Mouse (Mus musculus) stomach, postnatal 0 days (tissue): ENCODE measurements around the gene Clptm1. TPM values are rescaled to one million over a fixed set of nuclear protein-coding genes. Genes with fewer than 3 reads are reported as not detected.

Experiments
- ATAC-seq: fragments of 200-750 bp; cut with Nextera tagmentation; 2 replicates; pipeline ENCODE4 v1.8.0; 2017; ENCODE audit not compliant: low FRiP score, low TSS enrichment
- DNase-seq: peaks from one replicate; pipeline ENCODE4 v3.0.0-alpha.2; 2016; ENCODE audit warnings: low spot score
- H3K27ac ChIP-seq: fragments of 300-500 bp; sonication (generic); replicated peaks from 2 replicates; pipeline ENCODE4 v1.5.1; 2014; ENCODE audit warnings: mild to moderate bottlenecking, control low read depth
- H3K27me3 ChIP-seq: fragments of 300-500 bp; sonication (generic); 2 replicates; pipeline ENCODE4 v1.6.1; 2014; ENCODE audit warnings: low read length; ENCODE audit not compliant: control insufficient read depth, insufficient read depth
- H3K36me3 ChIP-seq: fragments of 300-500 bp; sonication (generic); 2 replicates; pipeline ENCODE4 v1.6.1; 2014; ENCODE audit warnings: low read length, mixed read lengths; ENCODE audit not compliant: control insufficient read depth, insufficient read depth
- H3K4me1 ChIP-seq: fragments of 300-500 bp; sonication (generic); replicated peaks from 2 replicates; pipeline ENCODE4 v1.6.1; 2014; ENCODE audit warnings: antibody characterized with exemption; ENCODE audit not compliant: control insufficient read depth, insufficient read depth
- H3K4me2 ChIP-seq: fragments of 300-500 bp; sonication (generic); replicated peaks from 2 replicates; pipeline ENCODE4 v1.6.1; 2014; ENCODE audit warnings: low read depth, mild to moderate bottlenecking, control low read depth, moderate library complexity
- H3K4me3 ChIP-seq: fragments of 300-500 bp; sonication (generic); 2 replicates; pipeline ENCODE4 v1.5.1; 2014; ENCODE audit warnings: low read depth, low read length, control low read depth
- H3K9ac ChIP-seq: fragments of 300-500 bp; sonication (generic); 2 replicates; pipeline ENCODE4 v1.6.1; 2014; ENCODE audit warnings: mild to moderate bottlenecking, low read length, control low read depth, mixed read lengths
- H3K9me3 ChIP-seq: fragments of 300-500 bp; sonication (generic); 2 replicates; pipeline ENCODE4 v1.6.1; 2016; ENCODE audit warnings: low read length; ENCODE audit not compliant: control insufficient read depth
- CTCF ChIP-seq: IDR thresholded peaks from 2 replicates; pipeline ENCODE4 v1.5.1; 2016; ENCODE audit warnings: antibody characterized with exemption, low read depth, mild to moderate bottlenecking, moderate library complexity
- EP300 ChIP-seq: optimal IDR thresholded peaks from 2 replicates; pipeline ENCODE3; 2016; ENCODE audit warnings: antibody characterized with exemption
- WGBS: fragments of 180-500 bp; shearing (Covaris S2); extraction: QIAGEN DNeasy Blood & Tissue Kit; methylation state at CpG from one replicate; pipeline ENCODE4 v1.1.7; 2014; 5-methylcytosine and 5-hydroxymethylcytosine counted together
- polyA plus RNA-seq: library from polyadenylated mRNA; unstranded; fragments of >200 nt; fragmentation: Nextera tagmentation; extraction: Ambion mirVana; gene quantifications from 2 replicates; pipeline ENCODE4 v1.2.1, GENCODE M21; 2015

Gene Clptm1
- polyA plus RNA-seq, 1 experiment from 2014 or later: 55.0 TPM

DNA sequence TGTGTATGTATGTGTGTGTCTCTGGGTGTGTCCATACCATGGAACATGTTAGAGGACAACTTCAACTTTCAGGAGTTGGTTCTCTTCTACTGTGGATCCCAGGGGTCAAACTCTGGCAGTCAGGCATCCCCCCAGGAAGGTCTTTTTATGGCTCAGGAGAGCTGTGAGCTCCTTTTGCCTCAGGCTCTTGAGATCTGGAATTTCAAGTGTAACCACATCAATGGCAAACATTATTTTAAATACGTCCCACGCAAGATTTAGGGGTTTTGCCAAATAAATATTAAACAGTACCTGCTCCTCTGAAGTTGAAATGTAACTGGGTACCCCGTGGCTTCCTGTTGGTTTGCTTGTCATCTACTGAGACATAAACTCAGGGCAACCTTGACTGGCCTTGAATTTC lies 18.1 kb upstream of the Clptm1 start:
- Histone ChIP-seq H3K4me2 (no peak overlapping the region), H3K9me3 (no peaks in the 10 kb centered on the region), H3K9ac (no peak overlapping the region), H3K27me3 (no peaks in the 10 kb centered on the region), H3K4me3 (no peak overlapping the region), H3K4me1 (no peaks in the 10 kb centered on the region), H3K27ac (no peak overlapping the region), H3K36me3 (no peaks in the 10 kb centered on the region)
- WGBS: 55% methylated on average over 3 of the region's 3 CpGs
- TF ChIP-seq CTCF (no peak), EP300 (no peak)
- ATAC-seq: no peak
- no peak for DNase-seq

DNA sequence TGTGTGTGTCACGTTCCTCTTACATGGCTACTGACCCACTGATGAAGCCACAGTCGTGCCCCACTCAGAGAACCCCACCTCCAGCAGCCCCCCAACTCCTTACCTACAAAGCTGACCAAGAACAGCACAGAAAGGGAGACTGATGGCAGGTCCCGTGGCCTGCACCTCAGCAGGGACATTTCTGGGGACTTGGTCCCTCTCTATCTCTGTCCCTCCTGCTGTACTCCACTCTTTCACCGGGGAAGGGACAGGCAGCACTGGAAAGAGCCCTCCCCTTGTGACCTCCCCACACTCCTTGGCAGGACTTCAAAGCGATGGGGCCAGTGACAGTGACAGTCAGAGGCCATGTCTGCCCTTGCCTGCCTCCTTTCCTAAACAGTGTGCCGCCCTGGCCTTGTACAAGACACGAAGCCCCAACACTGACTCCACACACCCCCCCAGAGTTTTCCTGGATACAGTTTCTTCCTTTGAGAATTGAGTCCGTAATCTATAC lies 16.4 kb upstream of the Clptm1 start, which contains the start of the genes Gm44805 and Apoc4:
Gene Gm44805, minus strand, starts transcription at position 222 of the 493 bp plus-strand sequence.
Gene Apoc4, minus strand, starts transcription at position 278 of the 493 bp plus-strand sequence.
- ATAC-seq (no peak), DNase-seq (no peak)
- Histone ChIP-seq H3K36me3 (no peaks in the 10 kb centered on the region), H3K4me2 (no peak within 1 kb of the TSS), H3K4me1 (no peaks in the 10 kb centered on the region), H3K4me3 (no peak within 1 kb of the TSS), H3K27ac (no peak within 1 kb of the TSS), H3K27me3 (no peaks in the 10 kb centered on the region), H3K9me3 (no peaks in the 10 kb centered on the region; the same call in 1 of the 2 replicates), H3K9ac (no peak within 1 kb of the TSS)
- 58% methylated on average over 8 of the region's 8 CpGs for WGBS
- TF ChIP-seq CTCF: no peak
- TF ChIP-seq EP300: no peak

DNA sequence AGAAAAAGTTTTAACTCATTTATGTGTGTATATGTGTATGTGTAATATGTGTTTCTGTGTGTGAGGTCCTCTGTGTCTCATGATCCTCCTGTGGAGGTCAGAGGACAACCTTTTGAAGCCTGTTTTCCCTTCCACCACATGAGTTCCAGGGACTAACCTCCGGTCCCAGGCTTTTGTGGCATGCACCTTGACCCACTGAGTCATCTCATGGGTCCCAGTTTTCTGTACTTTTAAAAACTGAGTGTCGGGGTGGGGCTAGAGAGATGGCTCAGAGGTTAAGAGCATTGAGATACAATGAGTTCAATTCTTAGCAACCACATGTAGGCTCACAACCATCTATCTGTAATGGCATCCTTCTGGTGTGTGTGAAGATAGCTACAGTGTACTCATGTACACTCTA lies 15.9 kb upstream of the Clptm1 start:
- H3K4me3 ChIP-seq: no peak overlapping the region
- no peak for TF ChIP-seq EP300
- no peak for TF ChIP-seq CTCF
- H3K9me3 ChIP-seq: no peaks in the 10 kb centered on the region; the same call in 1 of the 2 replicates
- H3K27me3 ChIP-seq: no peaks in the 10 kb centered on the region
- H3K27ac ChIP-seq: no peak overlapping the region
- DNase-seq (no peak), ATAC-seq (no peak)
- H3K36me3 ChIP-seq: no peaks in the 10 kb centered on the region
- H3K4me1 ChIP-seq: no peaks in the 10 kb centered on the region
- 75% methylated on average over 2 of the region's 2 CpGs for WGBS
- no peak overlapping the region for H3K4me2 ChIP-seq
- no peak overlapping the region for H3K9ac ChIP-seq

DNA sequence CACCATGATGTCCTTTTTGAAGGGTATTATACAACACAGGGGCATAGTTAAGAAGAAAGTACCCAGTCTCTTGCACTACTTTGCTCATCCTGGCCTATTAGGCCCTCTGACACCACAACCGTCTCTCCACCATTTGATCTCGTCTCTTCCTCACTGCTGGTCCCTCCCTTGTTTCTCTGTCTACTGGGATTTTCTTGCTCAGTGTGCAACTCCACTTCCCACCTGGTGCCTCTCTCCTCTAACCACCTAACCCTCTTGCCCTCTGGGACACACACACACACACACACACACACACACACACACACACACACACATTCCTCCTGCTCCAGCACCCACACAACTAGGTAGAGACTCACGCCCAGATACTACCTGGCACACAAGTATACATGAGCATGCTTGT lies 14.1 kb upstream of the Clptm1 start:
- Histone ChIP-seq H3K4me2 (no peak overlapping the region), H3K9me3 (no peaks in the 10 kb centered on the region; the same call in 1 of the 2 replicates), H3K27ac (no peak overlapping the region), H3K9ac (no peak overlapping the region), H3K36me3 (no peaks in the 10 kb centered on the region), H3K4me1 (no peaks in the 10 kb centered on the region), H3K27me3 (no peaks in the 10 kb centered on the region), H3K4me3 (no peak overlapping the region)
- DNase-seq (no peak), ATAC-seq (no peak)
- TF ChIP-seq EP300 (no peak), CTCF (no peak)
- WGBS: 87% methylated on average over 3 of the region's 3 CpGs

DNA sequence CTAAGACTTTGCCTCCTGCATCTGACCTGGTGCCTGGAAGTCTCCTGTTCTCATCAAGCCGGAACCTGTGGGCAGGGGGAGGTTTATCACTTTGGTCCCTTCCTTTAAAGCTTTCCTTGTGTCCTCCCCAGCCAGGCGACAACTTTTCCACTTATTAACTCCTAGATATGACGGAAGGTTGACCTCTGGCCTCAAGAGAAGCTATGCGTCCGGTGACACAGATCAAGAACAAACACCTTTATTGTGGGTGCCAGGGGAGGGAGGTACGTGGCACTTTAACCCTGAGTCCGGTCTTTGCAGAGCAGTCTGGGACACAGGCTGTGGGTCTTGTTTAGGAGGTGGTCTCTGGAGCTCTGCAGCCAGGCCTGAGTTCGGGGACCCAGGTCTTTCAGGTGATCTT lies 13.0 kb upstream of the Clptm1 start, which contains the start of gene Apoc2:
Gene Apoc2, minus strand, starts transcription at position 70 of the 400 bp plus-strand sequence.
- no peak for TF ChIP-seq EP300
- no peak for TF ChIP-seq CTCF
- no peak within 1 kb of the TSS for H3K9ac ChIP-seq
- H3K27ac ChIP-seq: no peak within 1 kb of the TSS
- no peaks in the 10 kb centered on the region for H3K36me3 ChIP-seq
- DNase-seq (peak; percentile 35), ATAC-seq (peak; percentile 66)
- no peak within 1 kb of the TSS for H3K4me3 ChIP-seq
- no peaks in the 10 kb centered on the region for H3K4me1 ChIP-seq
- 56% methylated on average over 8 of the region's 8 CpGs for WGBS
- no peak within 1 kb of the TSS for H3K4me2 ChIP-seq
- no peaks in the 10 kb centered on the region; the same call in 1 of the 2 replicates for H3K9me3 ChIP-seq
- H3K27me3 ChIP-seq: no peaks in the 10 kb centered on the region

DNA sequence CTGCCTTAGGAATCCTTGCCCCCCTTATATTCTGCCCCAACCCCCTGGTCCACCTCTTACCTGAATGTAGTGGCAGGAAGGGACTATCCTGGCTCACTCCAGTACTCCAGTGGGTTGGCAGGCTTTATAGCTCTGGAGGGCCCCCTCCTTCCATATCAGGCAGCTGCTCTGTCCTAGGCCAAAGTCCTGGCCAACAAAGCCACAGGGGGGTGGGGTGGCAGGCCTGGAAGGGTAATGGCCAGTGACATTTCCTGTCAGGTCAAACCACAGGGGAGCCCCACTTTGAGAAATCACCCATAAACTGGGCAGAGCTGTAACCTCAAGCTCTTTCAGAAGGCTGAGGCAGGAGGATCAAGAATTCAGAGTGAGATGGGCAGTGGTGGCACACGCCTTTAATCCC lies 11.8 kb upstream of the Clptm1 start:
- Histone ChIP-seq H3K4me3 (no peak overlapping the region), H3K27me3 (no peaks in the 10 kb centered on the region), H3K36me3 (no peaks in the 10 kb centered on the region), H3K9ac (no peak overlapping the region), H3K4me2 (no peak overlapping the region), H3K27ac (no peak overlapping the region), H3K9me3 (no peaks in the 10 kb centered on the region; the same call in 1 of the 2 replicates), H3K4me1 (no peaks in the 10 kb centered on the region)
- WGBS: 67% methylated on average over 1 of the region's 1 CpGs
- ATAC-seq: no peak
- TF ChIP-seq EP300 (no peak), CTCF (no peak)
- no peak for DNase-seq
